Mouse (Mus musculus) v-Abl transformed pro-B cells (cell line): ENCODE results near the gene Dera.

Experiments
- in situ Hi-C, 2 experiments: fragments of 400-800 bp; cut with MboI; formaldehyde crosslinking; loops; one replicate each; pipeline ENCODE4 v1.15.1; 2025; ENCODE audit not compliant: unreplicated experiment in 2 of 2

Gene Dera

GRCm38 (mm10) chr6:137799253-137799652, 44.9 kb downstream of the Dera start:
- in situ Hi-C loops = no loop called here

- in situ Hi-C loops = no loop called here
Observed at GRCm38 (mm10) chr6:137803456-137804005, 49.2 kb downstream of the Dera start.

GRCm38 (mm10) chr6:137804121-137804520, 49.8 kb downstream of the Dera start:
- in situ Hi-C loops = no loop called here

- in situ Hi-C loops = no loop called here
Observed at GRCm38 (mm10) chr6:137804606-137805005, 50.3 kb downstream of the Dera start.

- in situ Hi-C loops = no loop called here
Observed at GRCm38 (mm10) chr6:137806342-137806741, 52.0 kb downstream of the Dera start.

GRCm38 (mm10) chr6:137806806-137807205, 52.5 kb downstream of the Dera start:
- in situ Hi-C loops = no loop called here

- in situ Hi-C loops = no loop called here
Observed at GRCm38 (mm10) chr6:137807296-137807695, 53.0 kb downstream of the Dera start.

GRCm38 (mm10) chr6:137808706-137809105, 54.4 kb downstream of the Dera start:
- in situ Hi-C loops = no loop called here

- in situ Hi-C loops = no loop called here
Observed at GRCm38 (mm10) chr6:137810136-137810535, 55.8 kb downstream of the Dera start.

- in situ Hi-C loops = no loop called here
Observed at GRCm38 (mm10) chr6:137814006-137814405, 59.7 kb downstream of the Dera start.

- in situ Hi-C loops = no loop called here
Observed at GRCm38 (mm10) chr6:137816508-137816907, 62.2 kb downstream of the Dera start.

- in situ Hi-C loops = no loop called here
Observed at GRCm38 (mm10) chr6:137822550-137822949, 68.2 kb downstream of the Dera start.

- in situ Hi-C loops = no loop called here
Observed at GRCm38 (mm10) chr6:137824046-137825021, 70.0 kb downstream of the Dera start.

- in situ Hi-C loops = no loop called here
Observed at GRCm38 (mm10) chr6:137825022-137825613, 70.8 kb downstream of the Dera start.

- in situ Hi-C loops = no loop called here
Observed at GRCm38 (mm10) chr6:137829056-137829776, 74.9 kb downstream of the Dera start.

- in situ Hi-C loops = no loop called here
Observed at GRCm38 (mm10) chr6:137836799-137837198, 82.5 kb downstream of the Dera start.

- in situ Hi-C loops = no loop called here
Observed at GRCm38 (mm10) chr6:137843337-137843736, 89.0 kb downstream of the Dera start.

- in situ Hi-C loops = no loop called here
Observed at GRCm38 (mm10) chr6:137857198-137858194, 103.2 kb downstream of the Dera start.

GRCm38 (mm10) chr6:137869903-137870580, 115.7 kb downstream of the Dera start:
- in situ Hi-C loops = no loop called here
